Mouse (Mus musculus) layer of hippocampus, adult 6 months (tissue): Measurements from ENCODE around the gene Lrif1. TPM values are rescaled to one million over a fixed set of nuclear protein-coding genes. Genes with fewer than 3 reads are reported as not detected.

Experiments
- long read RNA-seq, 2 experiments: library from polyadenylated mRNA; unstranded; transcript quantifications; one replicate each; pipeline ENCODE4 v2.0.0; 2019 to 2020
- polyA plus RNA-seq: library from polyadenylated mRNA; unstranded; fragments of <200 nt; fragmentation: Nextera tagmentation; gene quantifications from 2 replicates; pipeline ENCODE4 v1.2.3, GENCODE M21; 2021

Gene Lrif1
- polyA plus RNA-seq = 19.3 and 24.6 TPM in 2 replicates
- long read RNA-seq, experiment 1, partial matches to known transcripts = 3 of 13 reads
- long read RNA-seq, experiment 1, other reads (novel, unspliced or antisense) = 4 of 13 reads
- long read RNA-seq, experiment 2, full-length matches to known transcripts = 28 of 39 reads
- long read RNA-seq, experiment 2, partial matches to known transcripts = 0 of 39 reads
- long read RNA-seq, experiment 2, other reads (novel, unspliced or antisense) = 11 of 39 reads

DNA sequence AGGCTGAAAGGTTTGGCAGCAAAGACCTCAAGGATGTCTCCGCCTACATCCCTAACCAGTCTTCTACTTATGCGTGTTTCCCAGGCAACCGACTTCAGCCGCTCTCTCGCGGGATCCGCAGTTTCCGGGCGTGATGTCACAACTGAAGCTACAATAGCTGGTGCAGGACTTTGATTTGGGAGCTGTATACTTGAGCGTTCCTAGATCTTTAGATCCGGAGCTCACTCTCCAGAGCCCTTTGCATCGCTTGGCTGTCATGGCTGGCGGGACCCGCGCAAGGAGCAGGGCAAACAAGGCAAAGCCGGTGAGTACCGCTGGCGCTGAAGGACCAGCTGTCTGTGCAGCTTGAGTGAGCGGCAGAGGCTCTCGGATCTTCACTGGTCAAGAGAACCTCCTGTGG, at the start of gene Lrif1:
Gene Lrif1, plus strand, starts transcription at position 158 of the 400 bp plus-strand sequence.

Other genes starting within 250 kb of the Lrif1 start
- gene Dennd2d, start 202.6 kb upstream of the Lrif1 start, polyA plus RNA-seq = 0.26 and 1.1 TPM in 2 replicates
- gene Dram2, start 137.2 kb upstream of the Lrif1 start, polyA plus RNA-seq = 40.6 and 41.2 TPM in 2 replicates
- gene Cept1, start 137.2 kb upstream of the Lrif1 start, polyA plus RNA-seq = 42.7 and 49.9 TPM in 2 replicates
- 11.4 and 12.6 TPM in 2 replicates for gene Cd53, start 105.2 kb downstream of the Lrif1 start, polyA plus RNA-seq
- not detected in 2 replicates for gene Olfr266, start 141.3 kb downstream of the Lrif1 start, polyA plus RNA-seq